ENCODE assay signal across 10 mouse cellular contexts in the genomic region with DNA sequence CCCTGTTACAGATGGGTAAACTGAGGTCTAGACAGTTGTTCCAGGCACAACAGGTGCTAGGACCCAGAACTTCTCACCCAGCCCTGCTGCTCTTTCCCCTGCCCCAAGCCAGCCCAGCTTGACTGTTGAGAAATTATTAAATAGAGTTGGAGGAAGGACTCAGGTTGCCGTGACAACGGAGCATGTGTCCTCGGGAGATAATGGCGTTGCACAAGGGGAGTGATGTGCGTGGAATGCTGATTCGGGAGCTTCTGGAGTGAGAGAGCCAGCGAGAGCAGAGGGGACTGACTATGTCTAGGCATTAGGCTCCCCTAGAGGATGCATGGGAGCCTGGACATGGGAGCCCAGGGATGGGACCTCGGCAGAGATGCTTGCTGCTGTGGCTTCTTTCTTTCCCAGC. TPM values are rescaled to one million over a fixed set of nuclear protein-coding genes. Genes with fewer than 3 reads are reported as not detected.
DNase-seq lines count a peak whose midpoint lies in the region; ATAC-seq lines count a peak whose summit lies in the region.
"Had no signal": no experiment of that assay in that cellular context is flagged by ENCODE, and none has a peak within 500 bp of the region (broad histone marks: within the 10 kb centered on the region; RNA-seq: fewer than 3 reads in every experiment).

No protein-coding gene starts in this region.

- ATAC-seq in forebrain, embryonic 13.5 days: peak; percentile 77

- no peaks in the 10 kb centered on the region for H3K9me3 ChIP-seq in forebrain, embryonic 13.5 days (replicated peaks)
- H3K9me3 ChIP-seq: stomach, embryonic 15.5 days had no signal

- H3K9ac ChIP-seq in forebrain, embryonic 13.5 days: peak overlapping the region; percentile 51
- H3K9ac ChIP-seq: stomach, embryonic 15.5 days had no signal

- H3K4me1 ChIP-seq in forebrain, embryonic 13.5 days: peaks cover 98% of the 10 kb centered on the region
- H3K4me1 ChIP-seq: stomach, embryonic 15.5 days had no signal

- 0 out of 2 replicates have a peak overlapping the region, but pooled peaks have one; percentile 1 for H3K4me3 ChIP-seq in forebrain, embryonic 13.5 days
- H3K4me3 ChIP-seq: stomach, embryonic 15.5 days had no signal

- H3K36me3 ChIP-seq in forebrain, embryonic 13.5 days (ENCODE audit: poor library complexity, severe bottlenecking): peaks cover 3% of the 10 kb centered on the region; the same call in 1 of the 2 replicates
- H3K36me3 ChIP-seq: stomach, embryonic 15.5 days had no signal

- H3K4me2 ChIP-seq in forebrain, embryonic 13.5 days: peak overlapping the region; percentile 44
- H3K4me2 ChIP-seq: stomach, embryonic 15.5 days had no signal

- no peaks in the 10 kb centered on the region for H3K27me3 ChIP-seq in forebrain, embryonic 13.5 days

- peak overlapping the region; percentile 90 for H3K27ac ChIP-seq in forebrain, embryonic 13.5 days
- H3K27ac ChIP-seq: stomach, embryonic 15.5 days had no signal

- peak; percentile 75 for DNase-seq in brain, embryonic 18.5 days (ENCODE audit: low read depth, low spot score)
- DNase-seq in layer of hippocampus, adult 9-10 months (ENCODE audit: low spot score): peak; percentile 67
- DNase-seq in neural tube, embryonic 10.5 days (ENCODE audit: extremely low spot score, low spot score): peak; percentile 62
- no peak for DNase-seq in lung, postnatal 10 days
- DNase-seq in liver: no peak
- DNase-seq in spleen, postnatal 4 days (ENCODE audit: low spot score in 2 of 2): no peak
- DNase-seq in spleen, postnatal 14 days (ENCODE audit: low spot score in 2 of 2): no peak
- DNase-seq: lung, postnatal 14 days had no signal

- WGBS in forebrain, embryonic 13.5 days: 6% methylated on average over 8 of the region's 8 CpGs

RNA-seq across cellular contexts. Expression of gene Slc6a1, which starts 7.7 kb away (rescaled TPM):
- 67.2 and 81.0 TPM in 2 replicates for polyA plus RNA-seq in forebrain, embryonic 13.5 days (2015; fragmentation: Nextera tagmentation; extraction: Ambion mirVana)

Comparison
In these comparisons a context has a peak if more than half of its experiments do, and no peak if none do; other contexts are left out.
1. DNase-seq: peak in brain, embryonic 18.5 days (single experiment), layer of hippocampus, adult 9-10 months (single experiment) and neural tube, embryonic 10.5 days (single experiment); none in lung, postnatal 10 days (single experiment), liver (single experiment), spleen, postnatal 4 days (0 of 2) and spleen, postnatal 14 days (0 of 2).